Mouse (Mus musculus) frontal cortex, adult 2 months (tissue): ENCODE results near the gene Gsdma3. TPM values are rescaled to one million over a fixed set of nuclear protein-coding genes. Genes with fewer than 3 reads are reported as not detected.
"Not testable (repeated sequence)": the region's sequence is repeated elsewhere in the genome, so short reads cannot be mapped to it uniquely, and the experiment has no call there.

ENCODE experiments used
- DNase-seq, 2 experiments: peaks; one replicate each; pipeline ENCODE4 v3.0.0; 2022; ENCODE audit warnings: low spot score in 1 of 2; ENCODE audit errors: extremely low spot score in 1 of 2
- polyA plus RNA-seq: library from polyadenylated mRNA; depleted of rRNA; stranded (reverse); fragments of >200 nt; gene quantifications from 2 replicates; pipeline ENCODE4 v1.2.3, GENCODE M21; 2012; rRNA removed

Gene Gsdma3
- polyA plus RNA-seq, 1 experiment, result not detected

- peak; percentile 43 to 70 for DNase-seq
These were observed 34.4 kb downstream of the Gsdma3 start for GRCm38 (mm10) chr11:98660517-98660916.

DNA sequence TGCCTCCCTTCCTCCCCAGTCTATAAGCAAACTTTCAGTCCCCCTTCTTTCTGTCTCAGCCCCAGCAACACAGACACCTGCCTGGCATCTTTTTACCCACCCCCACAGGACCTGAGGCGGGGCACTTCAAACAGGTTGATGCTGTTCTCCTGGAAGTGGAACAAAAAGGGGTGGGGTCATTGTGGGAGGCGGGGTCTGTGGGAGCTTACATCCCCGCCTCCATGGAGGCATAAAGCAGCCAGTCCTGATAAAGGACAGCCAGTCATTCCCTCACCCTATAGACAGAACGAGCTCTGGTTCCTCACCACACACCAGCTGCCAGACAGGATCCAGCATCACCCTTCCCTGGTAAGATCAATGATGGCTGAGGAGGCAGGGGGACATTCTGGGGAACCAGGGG is 37.9 kb downstream of the Gsdma3 start, which contains the start of gene Gsdma:
Gsdma (plus strand) TSS at position 261 of the 400 bp plus-strand sequence.
- no peak for DNase-seq

- no peak for DNase-seq
These were observed 42.8 kb downstream of the Gsdma3 start for GRCm38 (mm10) chr11:98668984-98669383.

DNA sequence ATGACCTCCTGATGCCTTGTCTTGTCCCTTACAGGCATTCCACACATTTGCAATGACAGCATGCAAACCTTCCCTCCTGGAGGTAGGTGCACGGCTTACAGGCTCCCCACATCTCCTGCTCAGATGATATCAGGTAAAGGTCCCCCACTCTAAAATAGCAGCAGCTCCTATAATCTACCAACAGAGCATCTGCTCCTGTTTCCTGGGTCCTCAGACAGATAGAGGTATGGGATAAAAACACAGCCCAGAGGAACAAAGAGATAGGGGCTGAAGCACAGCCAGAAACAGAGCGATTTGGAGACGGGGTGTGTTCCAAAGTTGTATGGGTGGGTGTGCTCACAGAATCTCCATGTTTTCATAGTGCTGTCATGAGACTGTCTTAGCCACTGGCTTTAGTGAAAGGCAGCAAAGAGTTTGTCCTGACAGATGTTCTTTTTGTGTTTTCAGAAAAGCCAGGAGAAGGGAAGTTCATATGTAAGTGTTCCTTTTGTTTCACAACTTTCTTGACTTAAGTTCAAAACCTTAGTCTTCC is 45.2 kb downstream of the Gsdma3 start:
- DNase-seq, result no peak

GRCm38 (mm10) chr11:98671857-98672256 is 45.7 kb downstream of the Gsdma3 start:
- DNase-seq, result no peak

DNA sequence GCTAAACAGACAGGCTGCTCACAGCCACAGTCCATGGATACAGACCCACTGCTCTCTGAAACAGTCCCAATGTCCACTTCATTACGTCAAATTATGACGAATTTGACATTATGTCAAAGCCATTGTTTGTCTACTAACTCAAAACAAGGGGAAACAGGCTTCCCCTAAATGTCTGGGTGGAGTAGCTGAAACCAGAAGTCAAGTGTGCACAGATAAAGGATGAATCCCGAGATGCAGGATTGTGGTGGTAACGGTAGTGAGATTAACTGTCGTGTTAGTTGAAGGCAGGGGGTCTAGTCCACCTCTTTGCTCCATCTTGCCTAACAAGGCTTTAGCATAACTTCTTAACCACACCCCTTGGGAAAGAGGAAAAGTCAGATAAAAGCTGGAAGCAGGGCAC is 46.3 kb downstream of the Gsdma3 start:
- no peak for DNase-seq

DNA sequence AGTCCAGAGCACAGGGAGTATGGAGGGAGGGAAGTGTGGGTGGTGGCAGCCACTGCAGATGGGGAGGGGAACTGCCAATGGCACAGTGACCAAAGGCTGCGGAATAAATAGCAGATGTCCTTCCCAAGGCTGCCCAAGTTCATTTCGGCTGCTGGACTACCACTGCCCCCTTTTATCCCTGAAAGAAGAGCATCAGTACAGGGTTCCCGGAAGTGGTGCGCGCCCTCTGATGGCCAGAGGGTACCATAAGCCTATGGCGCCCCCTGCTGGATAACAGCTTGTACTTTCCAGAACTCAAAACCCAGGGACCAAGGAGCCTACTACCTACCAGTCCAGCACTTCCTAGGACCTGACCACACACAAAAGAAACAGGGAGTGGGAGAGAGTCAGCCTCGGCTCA is 47.0 kb downstream of the Gsdma3 start:
- peak in 1 of 2 experiments; percentile 65 for DNase-seq

- DNase-seq, result no peak
These were observed 49.7 kb downstream of the Gsdma3 start for GRCm38 (mm10) chr11:98675829-98676363.

DNA sequence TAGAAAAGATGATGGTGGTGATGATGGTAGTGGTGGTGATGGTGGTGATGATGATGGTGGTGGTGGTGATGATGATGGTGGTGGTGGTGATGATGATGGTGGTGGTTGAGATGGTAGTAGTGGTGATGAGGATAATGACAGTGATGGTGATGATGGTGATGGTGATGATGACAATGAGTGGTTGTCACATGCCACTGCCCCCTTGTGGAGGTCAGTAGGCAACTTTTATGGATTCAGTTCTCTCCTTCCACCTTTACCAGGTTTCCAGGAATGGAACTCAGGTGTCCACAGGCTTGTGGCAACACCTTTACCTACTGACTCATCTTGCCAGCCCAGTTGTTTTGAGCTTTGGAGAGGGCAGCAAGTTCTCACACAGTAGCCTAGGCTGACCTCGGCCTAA is 53.9 kb downstream of the Gsdma3 start:
- no peak for DNase-seq

- not testable (repeated sequence) for DNase-seq
These were observed 54.4 kb downstream of the Gsdma3 start for GRCm38 (mm10) chr11:98680595-98680994.

GRCm38 (mm10) chr11:98681186-98681585 is 55.0 kb downstream of the Gsdma3 start:
- no peak for DNase-seq

DNA sequence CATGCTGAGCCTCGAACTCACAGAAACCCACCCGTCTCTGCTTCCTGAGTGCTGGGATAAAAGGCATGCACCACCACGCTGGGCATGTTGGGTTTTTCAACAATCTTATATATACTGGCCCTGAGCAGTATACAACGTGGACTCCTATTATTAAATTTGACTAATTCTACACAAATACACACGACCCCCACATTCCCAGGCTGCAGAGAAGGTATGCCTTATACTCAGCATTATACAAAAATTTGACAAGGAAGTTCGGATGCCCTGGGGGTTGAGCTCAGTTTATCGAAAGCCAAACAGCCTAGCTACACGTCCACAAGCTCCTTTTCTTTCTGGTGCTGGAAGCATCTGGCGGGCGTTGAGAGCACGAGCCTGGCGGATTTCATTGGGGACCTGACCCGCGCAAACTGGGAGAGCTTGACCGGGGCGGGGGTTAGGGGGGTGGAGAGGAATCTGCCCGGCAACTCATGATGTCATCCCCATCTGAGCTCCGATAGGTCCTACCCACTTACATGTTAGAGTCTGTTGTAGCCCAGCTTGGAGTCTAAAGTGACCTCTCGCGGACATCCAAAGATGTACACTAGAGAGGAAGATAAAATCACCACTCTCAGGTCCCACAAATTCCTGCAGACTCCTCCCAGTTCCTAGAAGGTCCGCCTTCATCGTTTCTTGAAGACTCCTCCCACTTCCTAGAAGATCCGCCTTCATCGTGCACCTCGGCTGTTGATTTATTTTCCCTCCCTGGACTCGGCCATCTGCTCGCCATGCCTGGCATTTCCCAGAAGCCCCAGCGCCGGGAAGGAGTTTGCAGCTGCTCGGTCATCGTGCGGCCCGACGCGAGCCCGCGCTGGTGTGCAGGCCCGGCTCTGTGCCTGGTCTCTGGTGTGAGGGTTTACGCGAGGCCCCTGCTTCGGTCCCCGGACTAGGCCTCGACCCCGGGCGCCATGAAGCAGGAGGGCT is 55.9 kb downstream of the Gsdma3 start, which contains the start of gene Psmd3:
Psmd3 (plus strand) TSS at position 769 of the 960 bp plus-strand sequence.
- peak; percentile 92 to 99 for DNase-seq

DNA sequence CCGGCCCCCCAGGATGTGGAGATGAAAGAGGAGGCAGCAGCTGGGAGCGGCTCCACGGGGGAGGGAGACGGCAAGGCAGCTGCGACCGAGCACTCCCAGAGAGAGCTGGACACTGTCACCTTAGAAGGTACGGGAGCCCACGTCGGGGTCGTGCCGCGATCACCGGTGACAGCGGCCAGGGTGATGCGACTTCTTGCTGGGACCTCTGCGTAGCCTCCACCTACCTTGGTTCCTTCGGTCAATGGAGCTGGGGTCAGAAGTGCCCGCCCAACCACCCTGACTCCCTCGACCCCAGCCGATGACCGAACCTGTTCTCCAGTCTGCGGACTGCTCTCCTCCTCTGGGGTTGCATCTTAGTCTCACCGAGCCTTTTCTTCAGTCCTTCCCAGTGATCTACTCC is 56.7 kb downstream of the Gsdma3 start:
- no peak for DNase-seq

GRCm38 (mm10) chr11:98685642-98686041 is 59.5 kb downstream of the Gsdma3 start:
- DNase-seq, result no peak

GRCm38 (mm10) chr11:98686976-98687375 is 60.8 kb downstream of the Gsdma3 start:
- no peak for DNase-seq

Other genes starting within 250 kb of the Gsdma3 start
- 9.7 and 14.2 TPM in 2 replicates for gene Tcap, start 242.5 kb upstream of the Gsdma3 start, polyA plus RNA-seq
- gene Pnmt, start 239.9 kb upstream of the Gsdma3 start, polyA plus RNA-seq, result 0.84 and 1.1 TPM in 2 replicates
- 13.7 and 15.2 TPM in 2 replicates for gene Pgap3, start 225.9 kb upstream of the Gsdma3 start, polyA plus RNA-seq
- 3.0 and 3.2 TPM in 2 replicates for gene Erbb2, start 213.9 kb upstream of the Gsdma3 start, polyA plus RNA-seq
- 177 and 209 TPM in 2 replicates for gene Mien1, start 187.4 kb upstream of the Gsdma3 start, polyA plus RNA-seq
- 1.6 and 2.0 TPM in 2 replicates for gene Grb7, start 180.0 kb upstream of the Gsdma3 start, polyA plus RNA-seq
- gene Ikzf3, start 80.3 kb upstream of the Gsdma3 start, polyA plus RNA-seq, result 0.17 and 0.32 TPM in 2 replicates
- gene Zpbp2, start 75.3 kb upstream of the Gsdma3 start, polyA plus RNA-seq, result 0.10 TPM in 1 of 2 replicates, not detected in the other
- 54.6 and 57.1 TPM in 2 replicates for gene Ormdl3, start 39.0 kb upstream of the Gsdma3 start, polyA plus RNA-seq
- gene Lrrc3c, start 28.1 kb upstream of the Gsdma3 start, polyA plus RNA-seq, result not detected in 2 replicates
- gene Gm12355, start 699 bp upstream of the Gsdma3 start, polyA plus RNA-seq, result 0.25 and 0.36 TPM in 2 replicates
- not detected in 2 replicates for gene Gsdma2, start 20.4 kb downstream of the Gsdma3 start, polyA plus RNA-seq
- gene Gsdma, start 38.0 kb downstream of the Gsdma3 start, polyA plus RNA-seq, result 0.15 and 0.16 TPM in 2 replicates
- 166 and 177 TPM in 2 replicates for gene Psmd3, start 56.2 kb downstream of the Gsdma3 start, polyA plus RNA-seq
- not detected in 2 replicates for gene Csf3, start 74.9 kb downstream of the Gsdma3 start, polyA plus RNA-seq
- 137 and 157 TPM in 2 replicates for gene Med24, start 103.1 kb downstream of the Gsdma3 start, polyA plus RNA-seq
- gene Thra, start 114.3 kb downstream of the Gsdma3 start, polyA plus RNA-seq, result 770 and 851 TPM in 2 replicates
- gene Nr1d1, start 149.0 kb downstream of the Gsdma3 start, polyA plus RNA-seq, result 124 and 126 TPM in 2 replicates
- 112 and 123 TPM in 2 replicates for gene Msl1, start 169.2 kb downstream of the Gsdma3 start, polyA plus RNA-seq
- 47.8 TPM in 2 replicates for gene Casc3, start 178.5 kb downstream of the Gsdma3 start, polyA plus RNA-seq
- gene Rapgefl1, start 210.4 kb downstream of the Gsdma3 start, polyA plus RNA-seq, result 167 and 174 TPM in 2 replicates
- gene Wipf2, start 237.3 kb downstream of the Gsdma3 start, polyA plus RNA-seq, result 26.3 and 26.7 TPM in 2 replicates